Mouse (Mus musculus) midbrain, embryonic 12.5 days (tissue): ENCODE data around the gene Arhgef12. TPM values are rescaled to one million over a fixed set of nuclear protein-coding genes. Genes with fewer than 3 reads are reported as not detected.

Source experiments
- ATAC-seq: fragments of 200-750 bp; cut with Nextera tagmentation; 2 replicates; pipeline ENCODE4 v1.8.0; 2017; ENCODE audit warnings: low read depth, moderate TSS enrichment, moderate library complexity; ENCODE audit not compliant: low FRiP score
- H3K27ac ChIP-seq: fragments of 300-500 bp; sonication (generic); replicated peaks from 2 replicates; pipeline ENCODE4 v1.5.1; 2016; ENCODE audit warnings: mild to moderate bottlenecking
- H3K27me3 ChIP-seq: fragments of 300-500 bp; sonication (generic); 2 replicates; pipeline ENCODE4 v1.6.1; 2016; ENCODE audit warnings: mild to moderate bottlenecking
- H3K36me3 ChIP-seq: fragments of 300-500 bp; sonication (generic); 2 replicates; pipeline ENCODE4 v1.6.1; 2016
- H3K4me1 ChIP-seq: fragments of 300-500 bp; sonication (generic); 2 replicates; pipeline ENCODE4 v1.6.1; 2016
- H3K4me2 ChIP-seq: fragments of 300-500 bp; sonication (generic); replicated peaks from 2 replicates; pipeline ENCODE4 v1.6.1; 2016; ENCODE audit warnings: mild to moderate bottlenecking, moderate library complexity
- H3K4me3 ChIP-seq: fragments of 300-500 bp; sonication (generic); 2 replicates; pipeline ENCODE4 v1.5.1; 2016; ENCODE audit warnings: mild to moderate bottlenecking
- H3K9ac ChIP-seq: fragments of 300-500 bp; sonication (generic); replicated peaks from 2 replicates; pipeline ENCODE4 v1.6.1; 2016; ENCODE audit warnings: mild to moderate bottlenecking, moderate library complexity
- H3K9me3 ChIP-seq: fragments of 300-500 bp; sonication (generic); 2 replicates; pipeline ENCODE4 v1.6.1; 2016; ENCODE audit warnings: mild to moderate bottlenecking
- WGBS: fragments of 180-500 bp; shearing (Covaris S2); methylation state at CpG from one replicate; pipeline ENCODE4 v1.1.7; 2016; 5-methylcytosine and 5-hydroxymethylcytosine counted together
- polyA plus RNA-seq: library from polyadenylated mRNA; unstranded; fragments of >200 nt; fragmentation: Nextera tagmentation; extraction: Ambion mirVana; gene quantifications from 2 replicates; pipeline ENCODE4 v1.2.1, GENCODE M21; 2016

The Arhgef12 gene
- polyA plus RNA-seq, 1 experiment from 2014 or later: 17.4 TPM

GRCm38 (mm10) chr9:43070153-43070552 lies 36.9 kb downstream of the Arhgef12 start:
- no peak for ATAC-seq
- Histone ChIP-seq H3K27me3 (no peaks in the 10 kb centered on the region), H3K9ac (peak overlapping the region; percentile 35), H3K9me3 (no peaks in the 10 kb centered on the region), H3K36me3 (no peaks in the 10 kb centered on the region), H3K27ac (peak overlapping the region; percentile 77), H3K4me2 (peak overlapping the region; percentile 14), H3K4me3 (peak overlapping the region; percentile 26), H3K4me1 (peaks cover 23% of the 10 kb centered on the region)
- 50% methylated on average over 2 of the region's 2 CpGs for WGBS

GRCm38 (mm10) chr9:43067896-43068295 lies 39.1 kb downstream of the Arhgef12 start:
- peaks cover 25% of the 10 kb centered on the region for H3K4me1 ChIP-seq
- H3K4me2 ChIP-seq: no peak overlapping the region
- H3K4me3 ChIP-seq: no peak overlapping the region
- H3K27ac ChIP-seq: no peak overlapping the region
- ATAC-seq: no peak
- no peak overlapping the region for H3K9ac ChIP-seq
- H3K36me3 ChIP-seq: no peaks in the 10 kb centered on the region
- no peaks in the 10 kb centered on the region for H3K27me3 ChIP-seq
- 87% methylated on average over 3 of the region's 3 CpGs for WGBS
- no peaks in the 10 kb centered on the region for H3K9me3 ChIP-seq

GRCm38 (mm10) chr9:43065231-43065630 lies 41.8 kb downstream of the Arhgef12 start:
- no peak for ATAC-seq
- Histone ChIP-seq H3K4me1 (peaks cover 14% of the 10 kb centered on the region), H3K36me3 (no peaks in the 10 kb centered on the region), H3K4me3 (no peak overlapping the region), H3K4me2 (no peak overlapping the region), H3K9ac (no peak overlapping the region), H3K27me3 (no peaks in the 10 kb centered on the region), H3K27ac (no peak overlapping the region), H3K9me3 (no peaks in the 10 kb centered on the region)
- 86% methylated on average over 4 of the region's 4 CpGs for WGBS

DNA sequence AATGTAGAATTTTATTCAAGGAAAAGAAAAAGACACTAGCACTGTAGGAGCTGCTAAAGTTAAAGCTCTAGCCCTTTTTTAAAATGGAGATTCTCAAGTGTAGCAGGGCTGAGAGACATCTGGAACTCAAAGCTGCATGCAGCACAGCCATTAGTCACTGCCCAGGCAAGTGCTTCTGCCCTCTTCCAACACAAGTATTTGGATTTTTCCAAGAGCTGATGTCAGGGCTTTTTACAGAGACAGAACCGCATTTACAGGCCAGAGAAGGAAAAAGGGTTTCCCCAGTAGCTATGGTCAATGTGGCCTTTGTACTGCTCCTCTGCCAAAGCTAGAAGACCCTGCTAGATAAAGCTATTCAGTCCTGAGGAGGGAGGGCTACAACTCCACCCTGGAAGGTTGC lies 45.5 kb downstream of the Arhgef12 start:
- Histone ChIP-seq H3K4me2 (no peak overlapping the region), H3K27ac (no peak overlapping the region), H3K27me3 (no peaks in the 10 kb centered on the region), H3K36me3 (no peaks in the 10 kb centered on the region), H3K4me3 (no peak overlapping the region), H3K4me1 (peaks cover 7% of the 10 kb centered on the region; the same call in 1 of the 2 replicates), H3K9ac (no peak overlapping the region), H3K9me3 (no peaks in the 10 kb centered on the region)
- no peak for ATAC-seq
- WGBS: 91% methylated on average over 1 of the region's 1 CpGs

- Histone ChIP-seq H3K4me2 (no peak overlapping the region), H3K4me3 (no peak overlapping the region), H3K36me3 (no peaks in the 10 kb centered on the region), H3K9ac (no peak overlapping the region), H3K9me3 (peaks cover 4% of the 10 kb centered on the region; the same call in 1 of the 2 replicates), H3K27ac (no peak overlapping the region), H3K4me1 (no peaks in the 10 kb centered on the region), H3K27me3 (no peaks in the 10 kb centered on the region)
- 96% methylated on average over 2 of the region's 2 CpGs for WGBS
- no peak for ATAC-seq
Observed at GRCm38 (mm10) chr9:43050391-43050790, 56.6 kb downstream of the Arhgef12 start.

GRCm38 (mm10) chr9:43044481-43044880 lies 62.6 kb downstream of the Arhgef12 start:
- ATAC-seq: no peak
- H3K4me3 ChIP-seq: no peak overlapping the region
- no peak overlapping the region for H3K27ac ChIP-seq
- H3K36me3 ChIP-seq: peaks cover 8% of the 10 kb centered on the region
- H3K9me3 ChIP-seq: no peaks in the 10 kb centered on the region
- H3K4me1 ChIP-seq: no peaks in the 10 kb centered on the region
- H3K4me2 ChIP-seq: no peak overlapping the region
- H3K27me3 ChIP-seq: no peaks in the 10 kb centered on the region
- no peak overlapping the region for H3K9ac ChIP-seq

DNA sequence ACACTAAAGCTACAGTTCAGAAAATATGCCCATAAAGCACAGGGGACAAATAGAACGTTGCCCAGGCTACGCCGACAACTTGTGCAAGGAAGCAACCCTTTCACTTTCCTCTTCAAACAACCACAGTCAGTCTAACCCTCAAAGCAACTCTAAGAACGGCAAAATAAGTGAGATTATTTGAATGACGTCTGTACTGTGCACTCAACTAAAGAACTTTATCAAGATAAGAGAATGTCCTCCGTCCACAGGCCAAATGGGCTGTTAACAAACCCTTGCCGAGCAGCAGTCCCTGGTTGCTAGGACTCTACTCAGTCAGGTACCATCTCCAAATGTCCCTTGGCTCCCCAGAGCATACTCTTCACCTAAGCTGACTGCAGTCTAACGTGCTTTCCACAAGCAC lies 68.6 kb downstream of the Arhgef12 start:
- no peak overlapping the region for H3K9ac ChIP-seq
- no peak overlapping the region for H3K4me3 ChIP-seq
- WGBS: 88% methylated on average over 8 of the region's 8 CpGs
- no peaks in the 10 kb centered on the region for H3K9me3 ChIP-seq
- no peak overlapping the region for H3K4me2 ChIP-seq
- H3K36me3 ChIP-seq: peaks cover 8% of the 10 kb centered on the region
- no peaks in the 10 kb centered on the region for H3K27me3 ChIP-seq
- no peak overlapping the region for H3K27ac ChIP-seq
- ATAC-seq: no peak
- no peaks in the 10 kb centered on the region for H3K4me1 ChIP-seq

DNA sequence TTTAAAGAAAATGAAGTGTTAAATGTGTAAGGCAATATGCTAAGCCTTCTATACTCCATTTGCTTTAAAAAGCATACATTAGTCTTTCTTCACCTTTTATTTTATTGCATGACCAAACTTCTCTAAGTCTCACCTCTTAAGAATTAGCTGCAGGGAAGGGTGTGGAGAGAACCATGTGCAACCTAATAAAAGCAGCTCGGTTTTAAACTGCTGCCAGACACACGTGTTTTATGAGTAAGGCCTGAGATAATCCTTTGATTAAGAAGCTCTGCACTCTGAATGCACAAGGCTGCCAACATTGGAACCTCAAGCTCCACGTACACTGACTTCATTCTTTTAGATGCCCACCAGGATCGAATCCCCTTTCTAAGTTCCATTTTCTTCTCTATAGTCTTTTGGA lies 71.8 kb downstream of the Arhgef12 start:
- ATAC-seq: no peak
- no peak overlapping the region for H3K27ac ChIP-seq
- no peak overlapping the region for H3K9ac ChIP-seq
- no peaks in the 10 kb centered on the region for H3K9me3 ChIP-seq
- H3K4me2 ChIP-seq: no peak overlapping the region
- no peaks in the 10 kb centered on the region for H3K27me3 ChIP-seq
- H3K36me3 ChIP-seq: peaks cover under 1% of the 10 kb centered on the region; the same call in 1 of the 2 replicates
- no peaks in the 10 kb centered on the region for H3K4me1 ChIP-seq
- no peak overlapping the region for H3K4me3 ChIP-seq
- WGBS: 56% methylated on average over 4 of the region's 4 CpGs

DNA sequence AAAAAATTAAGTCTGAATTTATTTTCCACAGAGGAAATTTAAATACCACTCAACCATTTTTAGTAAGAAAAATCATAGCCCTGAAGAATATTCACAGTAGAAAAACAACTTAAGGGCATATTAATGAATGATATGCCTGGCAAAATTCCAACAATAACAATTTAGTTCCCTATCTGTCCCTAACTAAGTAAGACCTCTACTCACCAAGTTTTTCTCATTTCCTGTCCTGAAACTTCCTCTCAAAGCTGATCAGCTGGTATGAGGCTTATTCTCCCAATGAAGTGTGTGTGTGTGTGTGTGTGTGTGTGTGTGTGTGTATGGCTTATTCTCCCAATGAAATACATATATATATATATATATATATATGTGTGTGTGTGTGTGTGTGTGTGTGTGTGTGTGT lies 72.8 kb downstream of the Arhgef12 start:
- Histone ChIP-seq H3K4me1 (no peaks in the 10 kb centered on the region), H3K4me2 (no peak overlapping the region), H3K36me3 (no peaks in the 10 kb centered on the region), H3K9ac (no peak overlapping the region), H3K27ac (no peak overlapping the region), H3K9me3 (no peaks in the 10 kb centered on the region), H3K27me3 (no peaks in the 10 kb centered on the region), H3K4me3 (no peak overlapping the region)
- no peak for ATAC-seq

GRCm38 (mm10) chr9:43027757-43028156 lies 79.3 kb downstream of the Arhgef12 start:
- H3K4me1 ChIP-seq: no peaks in the 10 kb centered on the region
- H3K4me2 ChIP-seq: no peak overlapping the region
- 78% methylated on average over 5 of the region's 5 CpGs for WGBS
- H3K36me3 ChIP-seq: peaks cover 6% of the 10 kb centered on the region; the same call in 1 of the 2 replicates
- H3K27me3 ChIP-seq: no peaks in the 10 kb centered on the region
- H3K27ac ChIP-seq: no peak overlapping the region
- no peak overlapping the region for H3K9ac ChIP-seq
- H3K9me3 ChIP-seq: no peaks in the 10 kb centered on the region
- no peak for ATAC-seq
- H3K4me3 ChIP-seq: no peak overlapping the region

DNA sequence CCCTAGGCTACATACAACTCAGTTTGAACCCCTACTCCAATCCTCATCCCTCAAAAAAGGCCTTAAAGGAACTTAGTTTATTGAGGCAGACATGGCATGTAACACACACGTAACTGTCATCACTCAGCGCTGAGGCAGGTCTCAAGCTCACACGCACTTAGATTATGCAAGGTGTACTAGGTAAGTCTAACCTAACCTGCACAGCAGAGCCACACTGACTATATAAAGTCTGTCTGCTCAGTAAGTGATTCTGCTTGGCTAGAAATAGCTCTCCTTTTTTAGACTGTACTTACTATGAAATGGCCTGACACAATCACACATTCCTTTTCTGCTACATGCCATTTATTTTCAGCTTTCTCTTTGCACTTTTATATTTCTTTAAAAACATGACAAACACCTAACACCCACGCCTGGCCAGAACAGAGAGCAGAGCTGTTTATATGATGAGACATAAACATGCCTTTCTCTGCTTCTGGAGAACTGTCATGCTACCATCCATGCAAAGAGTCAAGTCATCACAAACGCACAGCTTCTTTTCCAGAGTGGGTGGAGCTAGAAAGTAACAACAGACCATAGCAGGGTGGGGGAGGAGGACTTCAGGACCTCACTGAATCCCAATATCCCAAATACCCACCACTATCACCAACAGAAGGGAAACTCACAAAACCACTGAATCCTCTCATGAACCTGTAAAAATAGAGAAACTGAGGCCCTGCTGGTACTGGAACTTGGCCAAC lies 85.4 kb downstream of the Arhgef12 start:
- no peaks in the 10 kb centered on the region for H3K9me3 ChIP-seq
- WGBS: 90% methylated on average over 5 of the region's 5 CpGs

DNA sequence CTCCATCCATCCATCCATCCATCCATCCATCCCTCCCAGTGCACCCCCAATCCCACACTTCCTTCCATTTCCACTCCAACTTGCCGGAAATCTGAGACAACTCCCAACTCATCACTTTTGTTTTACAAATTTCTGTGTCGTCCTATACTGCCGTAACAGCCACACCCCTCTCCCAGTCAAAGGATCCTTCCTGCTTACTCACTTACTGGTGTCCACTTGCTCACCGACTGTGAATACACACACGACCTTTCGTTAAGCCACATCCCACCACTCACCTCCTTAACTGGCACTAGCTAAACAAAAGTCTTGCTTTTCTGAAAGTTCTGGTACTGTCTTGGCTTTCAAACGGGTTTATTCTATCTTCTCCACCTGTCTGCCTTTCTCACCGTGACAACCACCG lies 87.4 kb downstream of the Arhgef12 start:
- no peak for ATAC-seq
- no peaks in the 10 kb centered on the region for H3K4me1 ChIP-seq
- H3K9ac ChIP-seq: no peak overlapping the region
- no peak overlapping the region for H3K4me3 ChIP-seq
- no peak overlapping the region for H3K27ac ChIP-seq
- H3K36me3 ChIP-seq: peaks cover 28% of the 10 kb centered on the region
- H3K27me3 ChIP-seq: no peaks in the 10 kb centered on the region
- 93% methylated on average over 9 of the region's 9 CpGs for WGBS
- H3K4me2 ChIP-seq: no peak overlapping the region
- H3K9me3 ChIP-seq: no peaks in the 10 kb centered on the region

More for the DNA sequence above, 85.4 kb downstream of the Arhgef12 start:
- Histone ChIP-seq H3K4me2 (no peak overlapping the region), H3K4me3 (no peak overlapping the region), H3K36me3 (peaks cover 24% of the 10 kb centered on the region), H3K27me3 (no peaks in the 10 kb centered on the region), H3K9ac (no peak overlapping the region), H3K27ac (no peak overlapping the region), H3K4me1 (no peaks in the 10 kb centered on the region)
- no peak for ATAC-seq

DNA sequence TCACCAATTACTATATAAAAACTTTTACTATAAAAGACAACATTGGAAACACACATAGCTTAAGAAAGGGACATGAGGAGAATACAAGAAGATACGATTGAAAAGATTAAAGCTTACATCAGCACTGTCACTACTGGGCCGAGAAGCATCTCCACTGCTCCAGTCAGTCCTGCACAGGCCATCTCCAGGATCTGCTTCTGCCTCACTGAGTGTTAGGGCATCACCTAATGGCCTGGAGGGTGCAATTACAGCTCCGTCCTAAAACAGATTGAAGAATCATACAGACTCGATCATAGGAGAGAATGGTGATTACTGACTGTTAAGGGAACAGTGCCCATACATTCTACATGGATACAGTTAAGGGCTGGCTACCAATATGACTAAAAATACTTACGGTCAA lies 91.3 kb downstream of the Arhgef12 start:
- Histone ChIP-seq H3K9ac (no peak overlapping the region), H3K9me3 (no peaks in the 10 kb centered on the region), H3K4me1 (no peaks in the 10 kb centered on the region), H3K27ac (no peak overlapping the region), H3K36me3 (peaks cover 37% of the 10 kb centered on the region), H3K4me2 (no peak overlapping the region), H3K27me3 (no peaks in the 10 kb centered on the region), H3K4me3 (no peak overlapping the region)
- no peak for ATAC-seq
- WGBS: 89% methylated on average over 5 of the region's 5 CpGs
